Mouse (Mus musculus) adrenal gland, postnatal 14 days (tissue): ENCODE measurements around the gene Gga1. TPM values are rescaled to one million over a fixed set of nuclear protein-coding genes. Genes with fewer than 3 reads are reported as not detected.
A peak's percentile ranks its signal among the peaks of the same experiment; 100 is the strongest.

Experiments
- DNase-seq: peaks from one replicate; pipeline ENCODE4 v3.0.0; 2021; ENCODE audit warnings: mixed read lengths
- long read RNA-seq, 2 experiments: library from polyadenylated mRNA; stranded (forward); transcript quantifications; one replicate each; pipeline ENCODE4 v2.0.0; 2021
- total RNA-seq: library from RNA; stranded (reverse); gene quantifications from 2 replicates; pipeline ENCODE4 v1.2.3, GENCODE M21; 2021

Gene Gga1
- 51.7 and 52.0 TPM in 2 replicates for total RNA-seq
- long read RNA-seq, experiment 1, transcript Gga1-201 (17 exons, 3,034 nt): major isoform, 97 of 144 reads
- long read RNA-seq, experiment 1, partial matches to known transcripts: 14 of 144 reads
- long read RNA-seq, experiment 1, other reads (novel, unspliced or antisense): 33 of 144 reads
- long read RNA-seq, experiment 2, transcript Gga1-201 (17 exons, 3,034 nt): major isoform, 65 of 88 reads
- long read RNA-seq, experiment 2, partial matches to known transcripts: 6 of 88 reads
- long read RNA-seq, experiment 2, other reads (novel, unspliced or antisense): 17 of 88 reads

- DNase-seq: peak; percentile 95
These were observed at the start of gene Gga1 for GRCm38 (mm10) chr15:78876991-78877809. TSS of gene Gga1 (plus strand) at chr15:78877190.

DNA sequence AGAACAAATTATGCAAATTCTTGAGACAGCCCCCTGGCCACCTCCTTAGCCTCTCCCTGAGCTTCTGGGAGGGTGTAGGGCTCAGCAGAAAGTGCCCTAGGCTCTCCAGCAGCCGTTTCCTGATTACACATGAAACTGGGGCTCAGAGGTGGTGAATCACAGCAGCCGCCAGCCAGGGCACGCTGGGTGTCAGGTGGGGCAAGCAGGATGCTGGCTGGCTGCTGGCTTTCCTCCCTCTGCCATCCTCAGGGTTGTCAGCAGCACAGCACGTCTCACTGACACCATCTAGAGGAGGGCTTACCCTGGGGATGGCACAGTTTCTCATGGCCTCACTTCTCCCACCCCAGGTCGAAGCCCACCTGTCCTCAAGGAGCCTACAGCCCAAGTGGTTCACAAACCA lies 48.7 kb upstream of the Gga1 start:
- DNase-seq: no peak

DNA sequence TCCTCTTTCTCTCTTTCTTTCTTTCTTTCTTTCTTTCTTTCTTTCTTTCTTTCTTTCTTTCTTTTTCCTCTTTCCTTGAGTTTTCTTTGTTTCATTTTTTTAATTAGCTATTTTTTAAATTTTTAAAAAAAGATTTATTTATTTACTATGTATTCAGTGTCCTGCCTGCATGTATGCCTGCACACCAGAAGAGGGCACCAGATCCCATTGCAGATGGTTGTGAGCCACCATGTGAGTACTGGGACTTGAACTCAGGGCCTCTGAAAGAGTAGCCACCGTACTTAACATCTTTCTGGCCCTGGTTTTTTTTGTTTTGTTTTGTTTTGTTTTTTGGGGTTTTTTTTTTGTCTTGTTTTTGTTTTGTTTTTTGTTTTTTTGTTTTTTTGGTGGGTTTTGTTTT lies 47.4 kb upstream of the Gga1 start:
- no peak for DNase-seq

DNA sequence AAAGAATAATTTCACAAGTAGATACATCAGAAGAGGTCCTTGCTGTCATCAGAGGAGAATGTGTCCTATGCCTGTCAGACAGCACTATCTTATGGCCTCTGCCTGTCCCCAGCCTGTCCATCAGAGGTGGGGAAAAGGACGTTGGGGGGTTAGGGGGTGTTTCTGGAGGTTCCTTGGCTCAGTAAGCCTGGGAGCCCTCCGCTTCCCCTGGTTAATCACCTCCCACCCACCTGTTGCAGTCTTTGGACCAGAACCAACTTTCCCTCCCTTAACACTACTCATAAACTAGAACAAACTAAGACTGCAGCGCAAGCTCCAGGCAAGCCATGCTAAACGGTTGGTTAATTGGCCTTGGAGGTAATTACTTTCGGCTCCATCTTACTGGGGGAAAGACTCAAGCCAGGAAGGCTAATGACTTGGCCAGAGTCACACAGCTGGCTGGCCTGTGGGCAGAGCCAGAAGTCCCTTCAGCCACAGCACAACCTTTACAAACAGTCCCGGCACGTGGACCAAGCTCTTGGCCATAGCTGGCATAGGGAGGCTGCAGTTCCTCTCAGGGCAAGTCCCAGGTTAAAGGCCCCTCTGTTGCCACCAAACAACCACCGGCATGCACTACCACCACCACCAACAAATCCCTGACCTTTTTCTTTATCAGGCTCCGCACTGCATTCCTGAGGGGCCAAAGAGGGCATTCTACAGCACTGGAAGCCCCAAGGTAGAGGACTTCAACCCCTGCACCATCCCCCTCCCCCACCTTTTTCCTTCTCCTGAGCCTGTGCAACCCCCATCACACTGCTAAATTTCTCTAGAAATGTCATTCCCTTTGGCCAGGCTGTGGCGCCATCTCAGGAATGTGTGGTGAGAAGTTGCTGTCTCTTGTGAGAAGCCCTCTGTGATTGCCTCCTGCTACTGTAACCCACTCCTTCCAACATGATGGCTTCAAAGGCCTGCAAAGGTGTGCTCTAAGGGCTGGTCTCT lies 46.0 kb upstream of the Gga1 start:
- no peak for DNase-seq

GRCm38 (mm10) chr15:78831720-78832657 lies 45.0 kb upstream of the Gga1 start:
- DNase-seq: peak; percentile 68

DNA sequence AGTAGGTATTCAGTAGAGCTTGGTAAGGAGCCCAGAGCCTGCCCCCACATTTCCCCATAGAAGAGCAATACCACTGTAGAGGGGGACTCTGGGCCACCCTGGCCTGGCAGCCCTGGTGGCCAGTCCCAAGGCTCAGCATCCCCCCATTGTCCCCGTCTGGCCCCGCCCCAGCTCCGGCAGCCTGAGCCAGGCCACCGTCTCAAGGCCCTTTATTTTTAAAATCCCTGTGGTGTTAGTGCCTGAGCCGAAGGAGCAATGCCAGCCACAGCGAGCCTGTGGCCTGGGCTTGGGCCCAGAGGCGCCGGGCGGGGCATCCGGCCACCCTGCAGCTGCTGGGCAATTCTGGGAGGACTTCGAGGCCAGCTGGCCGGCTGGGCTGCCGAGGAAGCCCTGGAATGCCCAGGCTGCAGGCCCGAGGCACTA lies 44.3 kb upstream of the Gga1 start:
- DNase-seq: peak; percentile 93

DNA sequence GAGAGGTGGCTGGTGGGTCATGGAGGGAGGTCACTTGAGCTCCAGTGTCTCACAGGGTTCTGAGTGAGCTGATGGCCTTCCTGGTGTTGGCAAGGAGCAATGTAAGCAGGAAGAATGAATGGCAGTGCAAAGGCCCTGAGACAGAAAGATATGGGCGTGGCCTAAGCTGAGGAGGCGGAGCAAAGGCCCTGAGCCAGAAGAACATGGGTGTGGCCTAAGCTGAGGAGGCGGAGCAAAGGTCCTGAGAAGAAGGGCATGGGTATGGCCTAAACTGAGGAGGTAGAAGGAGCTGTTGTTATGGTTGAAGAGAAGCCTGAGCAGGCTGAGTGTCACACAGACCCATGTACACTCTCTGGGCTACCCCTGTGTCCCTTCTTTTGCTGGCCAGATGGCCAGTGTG lies 43.4 kb upstream of the Gga1 start:
- no peak for DNase-seq

- peak; percentile 70 for DNase-seq
These were observed 42.6 kb upstream of the Gga1 start for GRCm38 (mm10) chr15:78834233-78835005.

GRCm38 (mm10) chr15:78835200-78836085 lies 41.5 kb upstream of the Gga1 start:
- DNase-seq: peak; percentile 71

- peak; percentile 74 for DNase-seq
These were observed 40.8 kb upstream of the Gga1 start for GRCm38 (mm10) chr15:78836086-78836621.

DNA sequence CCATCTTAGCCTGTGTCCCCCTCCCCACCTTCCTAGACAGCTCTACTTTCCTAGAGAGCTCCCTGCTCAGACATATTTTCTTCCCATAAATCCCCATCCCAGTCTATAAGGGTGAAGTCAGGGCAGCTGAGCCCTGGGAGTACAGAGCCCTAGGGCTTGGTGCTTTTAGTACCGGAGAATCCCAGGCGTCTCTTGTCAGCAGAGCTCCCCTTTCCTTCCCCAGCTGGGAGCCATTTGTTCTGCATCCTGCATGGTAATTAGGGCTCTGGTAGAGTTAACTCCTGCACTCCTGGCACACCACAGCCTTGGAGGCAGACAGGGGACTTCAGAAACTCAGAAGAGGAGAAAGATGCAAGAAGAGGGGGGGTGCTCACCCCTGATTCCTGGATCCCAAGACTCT lies 37.2 kb upstream of the Gga1 start:
- no peak for DNase-seq

DNA sequence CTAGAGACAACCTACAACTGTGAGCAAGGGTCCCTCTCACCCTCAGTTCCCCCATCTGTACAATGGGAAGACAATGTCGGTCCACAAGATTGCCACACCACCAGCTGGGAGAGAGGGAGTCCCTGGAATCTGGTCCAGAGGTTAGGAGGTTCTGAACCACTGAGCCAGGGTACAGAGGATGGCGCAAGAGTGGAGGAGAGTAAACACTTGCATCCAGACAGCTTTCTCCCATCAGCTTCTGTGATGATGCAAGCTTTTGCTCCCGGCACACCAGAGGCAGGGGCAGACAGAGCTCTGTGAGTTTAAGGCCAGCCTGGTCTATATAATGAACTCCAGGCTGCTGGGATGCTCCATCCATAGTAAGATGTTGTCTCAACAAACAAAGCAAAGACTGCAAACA lies 36.7 kb upstream of the Gga1 start:
- DNase-seq: peak; percentile 54

GRCm38 (mm10) chr15:78840751-78841150 lies 36.2 kb upstream of the Gga1 start:
- DNase-seq: no peak

GRCm38 (mm10) chr15:78841161-78841790 lies 35.7 kb upstream of the Gga1 start:
- no peak for DNase-seq

- peak; percentile 87 for DNase-seq
These were observed 34.4 kb upstream of the Gga1 start, which contains the start of gene Cdc42ep1 for GRCm38 (mm10) chr15:78842371-78843163. TSS of gene Cdc42ep1 (plus strand) at chr15:78842624.

DNA sequence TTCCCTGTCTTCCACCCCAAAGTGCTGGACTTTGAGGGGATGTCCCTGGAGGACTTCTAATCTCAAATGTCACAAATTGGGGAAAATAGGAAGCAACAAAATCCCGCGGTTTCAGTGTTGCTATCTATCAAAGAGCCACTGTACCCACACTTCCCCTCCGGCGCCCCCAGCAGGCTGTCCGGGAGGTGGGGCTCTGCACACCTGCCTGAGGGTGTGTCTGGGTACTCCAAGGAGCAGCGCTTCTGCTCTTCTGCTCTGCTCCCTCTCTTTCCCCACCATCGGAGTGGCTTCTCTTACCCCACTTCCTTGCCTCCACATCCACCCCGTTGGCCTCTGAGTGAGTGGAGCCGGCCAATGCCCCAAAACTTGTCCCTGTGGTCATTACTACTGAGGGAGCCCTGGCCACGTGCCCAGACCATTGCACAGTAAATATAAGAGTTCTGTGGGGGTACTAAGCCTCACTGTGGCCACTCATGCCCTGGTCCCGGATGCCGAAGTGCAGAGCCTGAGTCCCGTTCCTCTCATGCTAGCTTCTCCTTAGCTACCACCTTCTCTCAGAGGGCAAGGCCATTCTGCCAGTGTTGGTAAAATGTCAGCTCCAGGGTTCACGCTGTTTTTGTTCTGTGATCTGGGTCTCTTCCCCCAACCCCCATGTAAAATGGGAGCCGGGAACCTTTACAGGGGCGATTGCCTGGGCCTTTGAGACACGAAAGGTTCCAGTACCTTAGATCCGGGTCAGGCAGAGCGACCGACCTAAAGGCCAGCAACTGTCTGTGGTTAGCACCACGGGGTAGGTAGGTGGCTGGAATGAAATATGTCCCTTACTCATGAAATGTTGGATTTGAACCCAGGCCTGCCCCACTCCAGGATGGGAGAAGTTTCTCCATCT lies 33.2 kb upstream of the Gga1 start:
- DNase-seq: peak; percentile 57
